Comparison of ENCODE assay signal across 8 mouse cellular contexts in the genomic region with DNA sequence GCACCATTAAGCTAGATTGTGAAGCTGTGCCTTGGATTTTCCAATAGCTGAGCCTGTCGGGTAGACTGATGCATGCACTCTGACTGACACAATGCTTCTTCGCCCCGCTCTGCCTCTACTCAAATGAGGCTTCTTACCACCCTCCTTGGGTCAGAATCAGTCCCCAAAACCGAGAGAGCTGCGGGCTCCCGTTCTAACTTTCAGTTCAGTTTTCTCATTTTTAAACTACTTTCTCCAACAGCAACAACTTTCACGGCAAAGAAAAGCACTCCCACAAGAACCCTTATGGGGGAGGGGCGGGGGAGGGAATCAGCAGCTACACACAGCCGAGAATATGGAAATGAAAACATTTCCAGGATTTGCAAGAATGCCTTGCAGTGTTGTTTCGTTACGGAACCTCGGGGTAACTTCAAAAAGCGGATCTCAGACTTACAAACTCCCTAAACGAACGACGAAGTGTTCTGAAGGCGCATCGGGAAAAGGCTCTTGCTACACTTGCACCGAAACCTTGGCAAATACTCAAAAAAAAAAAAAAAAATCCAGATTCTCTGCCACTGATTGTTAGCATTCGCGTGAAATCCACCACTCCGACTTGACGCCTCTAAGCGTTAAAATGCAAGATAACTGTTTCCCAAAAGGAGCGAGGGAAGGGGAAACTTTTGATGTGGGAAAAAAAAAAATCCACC. TPM values are rescaled to one million over a fixed set of nuclear protein-coding genes. Genes with fewer than 3 reads are reported as not detected.
DNase-seq lines count a peak whose midpoint lies in the region; ATAC-seq lines count a peak whose summit lies in the region.

No protein-coding gene starts in this region.

- no peaks in the 10 kb centered on the region for H3K27me3 ChIP-seq in lung, embryonic 15.5 days

- peak overlapping the region; percentile 100 for H3K27ac ChIP-seq in lung, embryonic 15.5 days

- H3K36me3 ChIP-seq in lung, embryonic 15.5 days = peaks cover 9% of the 10 kb centered on the region

- H3K4me2 ChIP-seq in lung, embryonic 15.5 days = peak overlapping the region; percentile 67

- ATAC-seq in lung, embryonic 15.5 days (ENCODE audit: borderline replicate concordance, extremely low read depth, low FRiP score, low TSS enrichment) = no peak

- peak overlapping the region; percentile 100 for H3K4me3 ChIP-seq in lung, embryonic 15.5 days

- peak; percentile 12 to 21 for DNase-seq in spleen, adult 18-20 months
- no peak for DNase-seq in spleen, adult 12 weeks (ENCODE audit: low spot score)
- peak; percentile 34 for DNase-seq in brain, embryonic 18.5 days (ENCODE audit: low read depth, low spot score)
- DNase-seq in forelimb bud, embryonic 11.5 days (ENCODE audit: low read depth, low spot score) = peak; percentile 35
- DNase-seq in kidney, adult 18-20 months = peak; percentile 34
- DNase-seq in retina, embryonic 14.5 days (ENCODE audit: low spot score) = peak; percentile 53
- no peak for DNase-seq in T-cell, adult 2 months (ENCODE audit: low spot score)

- H3K9ac ChIP-seq in lung, embryonic 15.5 days = peak overlapping the region; percentile 95

- peaks cover 24% of the 10 kb centered on the region for H3K4me1 ChIP-seq in lung, embryonic 15.5 days

- no peaks in the 10 kb centered on the region for H3K9me3 ChIP-seq in lung, embryonic 15.5 days

- under 1% methylated on average over 25 of the region's 25 CpGs for WGBS in lung, embryonic 15.5 days

RNA-seq across cellular contexts. Expression of a gene that starts 1.0 kb away (rescaled TPM):
- 307 and 327 TPM in 2 replicates for polyA plus RNA-seq in lung, embryonic 15.5 days (2015; fragmentation: Nextera tagmentation; extraction: Ambion mirVana)

RNA-seq across cellular contexts. Expression of a gene that starts 17.5 kb away (rescaled TPM):
- 1.1 and 1.3 TPM in 2 replicates for polyA plus RNA-seq in lung, embryonic 15.5 days (2015; fragmentation: Nextera tagmentation; extraction: Ambion mirVana)

Comparison
In these comparisons a context has a peak if more than half of its experiments do, and no peak if none do; other contexts are left out.
1. DNase-seq: peak in spleen, adult 18-20 months (2 of 2), brain, embryonic 18.5 days (single experiment), forelimb bud, embryonic 11.5 days (single experiment), kidney, adult 18-20 months (single experiment) and retina, embryonic 14.5 days (single experiment); none in spleen, adult 12 weeks (single experiment) and T-cell, adult 2 months (single experiment).